Mouse (Mus musculus) limb, embryonic 14.5 days (tissue): ENCODE results near the gene Kcnh1. TPM values are rescaled to one million over a fixed set of nuclear protein-coding genes. Genes with fewer than 3 reads are reported as not detected.

ENCODE experiments used
- ATAC-seq: fragments of 200-750 bp; cut with Nextera tagmentation; 2 replicates; pipeline ENCODE4 v1.8.0; 2017; ENCODE audit warnings: low read depth, moderate number of reproducible peaks, moderate TSS enrichment; ENCODE audit not compliant: low FRiP score
- DNase-seq: peaks from one replicate; pipeline ENCODE4 v3.0.0-alpha.2; 2015; ENCODE audit warnings: low spot score
- H3K27ac ChIP-seq: fragments of 300-500 bp; sonication (generic); replicated peaks from 2 replicates; pipeline ENCODE4 v1.5.1; 2014; ENCODE audit warnings: low read depth, mild to moderate bottlenecking, low read length, moderate library complexity, mixed read lengths
- H3K27me3 ChIP-seq: fragments of 300-500 bp; sonication (generic); 2 replicates; pipeline ENCODE4 v1.6.1; 2014; ENCODE audit warnings: low read length, mixed read lengths; ENCODE audit not compliant: control insufficient read depth, insufficient read depth
- H3K36me3 ChIP-seq: fragments of 300-500 bp; sonication (generic); 2 replicates; pipeline ENCODE4 v1.6.1; 2014; ENCODE audit warnings: mild to moderate bottlenecking, low read length, moderate library complexity, mixed read lengths; ENCODE audit not compliant: control insufficient read depth, insufficient read depth
- H3K4me1 ChIP-seq: fragments of 300-500 bp; sonication (generic); 2 replicates; pipeline ENCODE4 v1.6.1; 2014; ENCODE audit warnings: antibody characterized with exemption, low read length, mixed read lengths; ENCODE audit not compliant: control insufficient read depth, insufficient read depth
- H3K4me2 ChIP-seq: fragments of 300-500 bp; sonication (generic); replicated peaks from 2 replicates; pipeline ENCODE4 v1.6.1; 2014; ENCODE audit warnings: low read depth, mild to moderate bottlenecking, low read length, moderate library complexity; ENCODE audit not compliant: severe bottlenecking
- H3K4me3 ChIP-seq: fragments of 300-500 bp; sonication (generic); replicated peaks from 2 replicates; pipeline ENCODE4 v1.5.1; 2014; ENCODE audit warnings: low read length
- H3K9ac ChIP-seq: fragments of 300-500 bp; sonication (generic); 2 replicates; pipeline ENCODE4 v1.6.1; 2014; ENCODE audit warnings: mild to moderate bottlenecking, low read depth, low read length, moderate library complexity; ENCODE audit not compliant: severe bottlenecking
- H3K9me3 ChIP-seq: fragments of 300-500 bp; sonication (generic); 2 replicates; pipeline ENCODE4 v1.6.1; 2016; ENCODE audit warnings: low read length; ENCODE audit not compliant: control insufficient read depth
- POLR2A ChIP-seq: fragments of 200-500 bp; IDR thresholded peaks from 2 replicates; pipeline ENCODE4 v1.8.0; 2012; ENCODE audit warnings: inconsistent platforms, mild to moderate bottlenecking, moderate library complexity, borderline replicate concordance; ENCODE audit not compliant: insufficient read depth, insufficient read length; ENCODE audit errors: extremely low read depth
- WGBS: fragments of 180-500 bp; shearing (Covaris S2); extraction: QIAGEN DNeasy Blood & Tissue Kit; methylation state at CpG from one replicate; pipeline ENCODE4 v1.1.7; 2014; 5-methylcytosine and 5-hydroxymethylcytosine counted together
- polyA plus RNA-seq, 2 experiments: library from polyadenylated mRNA; depleted of rRNA in 1 of 2; stranded (reverse) in 1 of 2; unstranded in 1 of 2; fragments of >200 nt; fragmentation: Nextera tagmentation in 1 of 2; extraction: Ambion mirVana in 1 of 2; gene quantifications; 2 replicates each; pipeline versions ENCODE4 v1.2.1 to v1.2.3; 2012 to 2014

The Kcnh1 gene
- polyA plus RNA-seq, 2 experiments = 0.30 to 0.63 TPM

DNA sequence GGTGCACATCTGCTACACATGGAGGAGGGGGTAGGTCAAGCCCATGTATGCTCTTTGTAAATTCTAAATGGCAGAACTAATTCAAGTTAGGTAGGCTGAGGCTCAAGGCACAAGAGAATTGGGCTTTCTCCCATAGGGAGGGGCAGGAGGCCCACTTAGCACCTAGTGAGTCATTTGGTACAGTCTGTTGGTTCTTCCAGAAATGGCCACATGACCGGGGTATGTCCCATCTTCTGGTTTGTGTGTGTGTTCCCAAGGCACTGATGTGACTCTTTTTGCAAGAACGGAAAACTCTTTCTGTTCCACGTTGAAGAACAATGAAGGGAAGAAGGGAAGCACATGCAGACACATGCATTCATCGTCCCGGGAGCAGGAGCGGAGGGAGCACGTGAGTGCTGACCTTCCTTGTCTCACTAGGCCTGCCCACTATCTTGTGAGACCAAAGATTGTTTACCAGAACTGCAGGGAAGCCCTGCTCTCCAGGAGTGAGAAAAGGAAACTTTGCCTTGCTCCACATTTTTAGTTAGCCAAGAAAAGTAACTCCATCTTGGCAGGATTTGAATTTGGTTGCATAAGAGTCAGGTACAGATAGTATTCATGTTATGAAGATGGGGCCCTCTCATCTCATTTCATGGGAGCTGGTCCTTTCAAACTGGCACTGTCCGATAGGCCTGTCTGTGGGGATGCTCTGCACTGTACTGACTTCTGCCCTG lies 289.7 kb downstream of the Kcnh1 start:
- Histone ChIP-seq H3K27me3 (no peaks in the 10 kb centered on the region), H3K9me3 (no peaks in the 10 kb centered on the region), H3K4me3 (no peak overlapping the region), H3K27ac (no peak overlapping the region), H3K4me2 (no peak overlapping the region), H3K4me1 (no peaks in the 10 kb centered on the region), H3K36me3 (no peaks in the 10 kb centered on the region), H3K9ac (no peak overlapping the region)
- no peak for DNase-seq
- ATAC-seq = no peak
- 86% methylated on average over 8 of the region's 8 CpGs for WGBS
- TF ChIP-seq POLR2A = no peak

DNA sequence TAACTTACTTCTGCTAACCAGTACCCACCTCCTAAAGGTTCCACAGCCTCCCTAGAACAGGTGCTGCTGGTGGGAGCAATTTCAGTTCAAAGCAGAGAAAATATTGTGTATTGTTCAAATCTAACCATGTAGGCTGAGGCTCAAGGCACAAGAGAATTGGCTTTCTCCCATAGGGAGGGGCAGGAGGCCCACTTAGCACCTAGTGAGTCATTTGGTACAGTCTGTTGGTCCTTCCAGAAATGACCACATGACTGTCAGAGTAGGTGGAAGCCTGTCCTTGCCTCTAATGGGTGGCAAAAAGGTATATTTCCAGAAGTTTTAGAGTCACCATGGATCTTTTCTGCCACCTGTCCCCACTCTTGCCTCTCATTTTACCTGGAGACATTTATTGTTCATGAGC lies 290.9 kb downstream of the Kcnh1 start:
- DNase-seq (no peak), ATAC-seq (no peak)
- Histone ChIP-seq H3K27ac (no peak overlapping the region), H3K27me3 (no peaks in the 10 kb centered on the region), H3K9me3 (no peaks in the 10 kb centered on the region), H3K4me2 (no peak overlapping the region), H3K36me3 (no peaks in the 10 kb centered on the region), H3K4me3 (no peak overlapping the region), H3K4me1 (no peaks in the 10 kb centered on the region), H3K9ac (no peak overlapping the region)
- no peak for TF ChIP-seq POLR2A

DNA sequence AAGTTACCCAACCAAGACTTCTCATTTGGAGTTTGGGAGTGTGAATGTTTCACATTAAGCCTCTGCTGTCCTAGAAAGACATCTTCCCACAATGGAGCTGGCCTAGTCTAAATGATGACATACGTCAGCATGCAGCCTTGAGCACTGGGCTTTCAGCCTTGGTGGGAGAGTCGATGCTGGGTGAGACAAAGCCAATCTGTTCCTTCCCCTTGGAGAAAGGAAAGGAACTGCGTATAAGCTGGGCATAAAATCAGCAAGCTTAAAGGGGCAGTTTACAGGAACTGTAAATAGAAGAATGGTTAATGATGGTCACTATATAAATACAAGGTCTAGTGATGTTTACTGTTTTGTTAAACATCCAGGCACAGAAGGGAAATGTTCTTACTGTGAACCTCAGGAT lies 294.5 kb downstream of the Kcnh1 start:
- Histone ChIP-seq H3K4me3 (no peak overlapping the region), H3K9me3 (no peaks in the 10 kb centered on the region), H3K27ac (no peak overlapping the region), H3K4me2 (no peak overlapping the region), H3K36me3 (no peaks in the 10 kb centered on the region), H3K4me1 (no peaks in the 10 kb centered on the region), H3K9ac (no peak overlapping the region), H3K27me3 (no peaks in the 10 kb centered on the region)
- ATAC-seq = no peak
- WGBS = 61% methylated on average over 3 of the region's 3 CpGs
- no peak for TF ChIP-seq POLR2A
- DNase-seq = no peak

DNA sequence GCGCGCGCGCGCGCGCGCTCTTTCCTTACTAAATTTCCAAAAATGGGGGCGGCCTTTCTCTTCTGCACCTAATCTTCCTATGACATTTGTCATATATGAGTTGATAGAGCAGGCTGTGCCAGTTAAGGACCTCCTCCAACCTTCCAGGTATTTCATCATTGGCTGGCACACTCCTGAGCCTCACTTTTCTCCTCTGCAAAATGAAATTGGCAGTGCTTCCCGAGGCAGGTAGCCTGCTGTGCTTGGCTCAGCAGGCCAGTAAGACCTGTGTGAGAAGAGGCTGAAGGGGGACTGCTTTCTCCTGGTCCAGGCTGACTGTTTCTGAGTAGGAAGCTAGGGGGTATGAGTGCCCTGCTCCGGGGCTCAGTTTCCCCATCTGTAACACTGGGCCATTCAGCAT lies 297.0 kb downstream of the Kcnh1 start:
- no peak for TF ChIP-seq POLR2A
- H3K36me3 ChIP-seq = no peaks in the 10 kb centered on the region
- DNase-seq (no peak), ATAC-seq (no peak)
- H3K27me3 ChIP-seq = no peaks in the 10 kb centered on the region
- H3K27ac ChIP-seq = no peak overlapping the region
- H3K4me3 ChIP-seq = no peak overlapping the region
- no peak overlapping the region for H3K4me2 ChIP-seq
- WGBS = 93% methylated on average over 11 of the region's 11 CpGs
- no peaks in the 10 kb centered on the region for H3K9me3 ChIP-seq
- H3K9ac ChIP-seq = no peak overlapping the region
- no peaks in the 10 kb centered on the region for H3K4me1 ChIP-seq

DNA sequence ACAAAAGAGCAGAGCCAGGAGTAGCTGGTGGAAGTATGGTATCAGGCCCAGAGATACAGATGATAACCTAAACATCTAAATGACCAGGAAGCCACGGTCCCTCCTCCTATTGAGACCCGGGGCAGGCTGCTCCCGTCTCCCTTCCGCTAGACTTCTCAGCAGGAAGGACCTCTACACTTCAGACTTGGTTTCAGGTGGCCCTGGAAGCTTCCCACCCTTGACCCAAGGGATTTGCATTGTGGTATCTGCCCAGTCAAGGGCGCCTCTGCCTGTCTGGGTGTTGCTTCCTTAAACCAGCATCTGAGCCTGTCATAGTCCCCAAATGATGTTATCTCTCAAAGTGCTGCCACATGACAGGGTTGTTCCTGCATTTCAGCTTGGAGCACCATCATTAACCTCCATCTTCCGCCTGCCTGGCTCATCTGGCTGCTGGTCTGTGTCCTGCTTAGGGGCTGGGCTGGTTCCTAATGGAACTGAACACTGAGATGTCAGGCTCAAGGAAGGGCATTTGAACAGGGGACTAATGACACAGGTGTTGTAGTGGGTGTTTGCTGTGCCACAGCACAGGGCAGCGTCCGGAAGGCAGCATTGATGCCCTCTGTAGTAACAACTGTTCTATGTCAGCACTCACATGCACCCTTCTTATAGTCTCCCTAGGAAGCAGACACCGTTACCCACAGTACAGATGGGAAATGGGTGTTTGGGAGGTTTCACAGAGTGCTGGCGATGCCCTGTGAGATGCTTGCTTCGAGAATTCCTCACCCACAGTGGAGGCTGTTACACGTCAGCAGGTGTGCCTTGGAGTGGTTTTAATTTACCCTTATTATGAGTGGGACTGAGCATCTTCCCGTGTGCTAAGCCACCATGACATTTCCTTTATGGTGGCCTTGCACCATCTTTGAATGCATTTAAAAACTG lies 299.6 kb downstream of the Kcnh1 start:
- TF ChIP-seq POLR2A = no peak
- WGBS = 68% methylated on average over 13 of the region's 13 CpGs
- H3K4me1 ChIP-seq = no peaks in the 10 kb centered on the region

More for the DNA sequence above, 299.6 kb downstream of the Kcnh1 start:
- H3K27ac ChIP-seq = no peak overlapping the region
- DNase-seq (no peak), ATAC-seq (no peak)
- no peaks in the 10 kb centered on the region for H3K27me3 ChIP-seq
- no peaks in the 10 kb centered on the region for H3K9me3 ChIP-seq
- no peak overlapping the region for H3K4me2 ChIP-seq
- H3K36me3 ChIP-seq = no peaks in the 10 kb centered on the region
- no peak overlapping the region for H3K4me3 ChIP-seq
- no peak overlapping the region for H3K9ac ChIP-seq
